Mouse (Mus musculus): ENCODE measurements around the gene Rora.

Rora gene

DNA sequence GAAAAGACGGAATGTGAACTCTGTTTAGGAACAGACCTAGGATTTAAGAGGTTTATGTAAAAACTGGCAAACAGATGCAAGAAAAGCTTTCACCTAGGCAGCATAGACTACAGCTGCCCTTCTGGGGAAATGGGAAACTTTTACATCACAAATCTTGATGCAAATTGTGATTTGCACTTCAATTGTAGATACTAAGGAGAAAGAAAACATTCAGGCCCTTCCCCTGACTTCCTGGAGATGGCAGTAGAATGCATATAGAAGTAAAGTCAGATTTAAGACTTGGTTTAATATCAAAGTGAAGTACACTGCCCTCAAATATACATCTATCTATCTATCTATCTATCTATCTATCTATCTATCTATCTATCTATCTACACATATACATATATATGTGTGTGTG, 765.9 kb downstream of the Rora start:
- no peak for DNase-seq (ENCODE audit: low spot score)

DNA sequence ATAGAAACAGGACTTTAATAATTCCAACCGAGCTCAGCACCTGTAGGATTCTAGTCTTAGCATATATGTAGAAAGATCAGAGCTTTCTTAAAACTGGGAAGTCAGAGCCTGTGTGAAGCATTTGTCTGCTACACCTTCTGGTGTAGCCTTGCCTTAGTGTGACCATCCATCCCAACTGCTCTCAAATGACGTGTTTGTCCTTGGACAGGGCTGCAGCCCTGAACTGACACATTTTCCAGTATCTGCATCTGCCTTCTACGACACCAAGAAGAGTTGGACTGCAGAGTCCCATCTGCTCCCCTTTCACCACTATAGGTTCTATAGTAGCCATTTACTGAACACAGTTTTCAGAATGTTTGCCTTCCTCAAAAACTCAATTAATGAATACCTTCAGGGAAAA, 776.9 kb downstream of the Rora start:
- DNase-seq (ENCODE audit: low spot score) = no peak

GRCm38 (mm10) chr9:69431863-69432555, 778.4 kb downstream of the Rora start:
- DNase-seq (ENCODE audit: low spot score) = no peak

- no peak for DNase-seq (ENCODE audit: low spot score)
These were observed 781.6 kb downstream of the Rora start for GRCm38 (mm10) chr9:69435194-69435593.

DNA sequence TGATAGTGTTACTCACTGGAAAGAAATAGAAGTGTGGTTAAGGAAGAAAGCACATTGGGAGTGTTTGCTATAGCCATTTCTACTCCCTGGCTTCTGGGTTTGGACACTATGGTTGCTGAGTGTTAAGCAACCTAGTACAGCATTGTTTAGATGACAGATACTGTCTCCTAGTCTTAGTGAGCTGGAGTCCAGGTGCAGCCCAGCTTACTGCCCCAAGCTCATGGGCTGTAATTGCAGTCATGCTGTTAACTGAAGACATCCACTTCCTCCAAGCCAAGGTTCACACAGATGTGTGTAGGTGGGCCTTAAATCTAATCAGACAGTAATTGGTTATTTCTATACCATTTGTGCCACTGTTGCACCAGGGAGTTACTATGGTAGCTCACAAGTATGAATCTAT, 782.1 kb downstream of the Rora start:
- DNase-seq (ENCODE audit: low spot score) = no peak
